Mouse (Mus musculus): Measurements from ENCODE around the gene Akr1b3.
"Not testable (repeated sequence)": the region's sequence is repeated elsewhere in the genome, so short reads cannot be mapped to it uniquely, and the experiment has no call there.

The Akr1b3 gene

GRCm38 (mm10) chr6:34316854-34317771 lies at the start of gene Akr1b3:
Akr1b3 (minus strand) TSS chr6:34317478.
- peak; percentile 59 for DNase-seq (ENCODE audit: low spot score)

- no peak for DNase-seq (ENCODE audit: low spot score)
Observed at GRCm38 (mm10) chr6:34364217-34365136, 47.2 kb upstream of the Akr1b3 start.

- DNase-seq (ENCODE audit: low spot score), result no peak
Observed at GRCm38 (mm10) chr6:34355841-34356240, 38.6 kb upstream of the Akr1b3 start.

GRCm38 (mm10) chr6:34355349-34355747 lies 38.1 kb upstream of the Akr1b3 start:
- DNase-seq (ENCODE audit: low spot score), result no peak

- DNase-seq (ENCODE audit: low spot score), result no peak
Observed at GRCm38 (mm10) chr6:34354354-34355348, 37.4 kb upstream of the Akr1b3 start.

- DNase-seq (ENCODE audit: low spot score), result no peak
Observed at GRCm38 (mm10) chr6:34353658-34354353, 36.5 kb upstream of the Akr1b3 start, which contains the start of gene Akr1b8. Akr1b8 (plus strand) TSS chr6:34354119.

- DNase-seq (ENCODE audit: low spot score), result no peak
Observed at GRCm38 (mm10) chr6:34352401-34352800, 35.1 kb upstream of the Akr1b3 start.

- not testable (repeated sequence) for DNase-seq (ENCODE audit: low spot score)
Observed at GRCm38 (mm10) chr6:34351481-34351880, 34.2 kb upstream of the Akr1b3 start.

- DNase-seq (ENCODE audit: low spot score), result no peak
Observed at GRCm38 (mm10) chr6:34350037-34350699, 32.9 kb upstream of the Akr1b3 start.

- peak; percentile 29 for DNase-seq (ENCODE audit: low spot score)
Observed at GRCm38 (mm10) chr6:34346096-34346898, 29.0 kb upstream of the Akr1b3 start.

GRCm38 (mm10) chr6:34344935-34345334 lies 27.7 kb upstream of the Akr1b3 start:
- DNase-seq (ENCODE audit: low spot score), result no peak

- no peak for DNase-seq (ENCODE audit: low spot score)
Observed at GRCm38 (mm10) chr6:34344135-34344850, 27.0 kb upstream of the Akr1b3 start.

GRCm38 (mm10) chr6:34343426-34343825 lies 26.1 kb upstream of the Akr1b3 start:
- no peak for DNase-seq (ENCODE audit: low spot score)

GRCm38 (mm10) chr6:34342476-34342875 lies 25.2 kb upstream of the Akr1b3 start:
- no peak for DNase-seq (ENCODE audit: low spot score)

- DNase-seq (ENCODE audit: low spot score), result no peak
Observed at GRCm38 (mm10) chr6:34341991-34342390, 24.7 kb upstream of the Akr1b3 start.

GRCm38 (mm10) chr6:34337799-34338198 lies 20.5 kb upstream of the Akr1b3 start:
- DNase-seq (ENCODE audit: low spot score), result no peak

- DNase-seq (ENCODE audit: low spot score), result no peak
Observed at GRCm38 (mm10) chr6:34334673-34335072, 17.4 kb upstream of the Akr1b3 start.

- DNase-seq (ENCODE audit: low spot score), result not testable (repeated sequence)
Observed at GRCm38 (mm10) chr6:34331804-34332203, 14.5 kb upstream of the Akr1b3 start.

GRCm38 (mm10) chr6:34331379-34331778 lies 14.1 kb upstream of the Akr1b3 start:
- no peak for DNase-seq (ENCODE audit: low spot score)
